Mouse (Mus musculus) spleen, adult 12 weeks (tissue): Measurements from ENCODE around the gene Tph2.

ENCODE experiments used
- DNase-seq: peaks from one replicate; pipeline ENCODE4 v3.0.0; 2022; ENCODE audit warnings: low spot score

Gene Tph2

GRCm38 (mm10) chr10:115137016-115137415 is 47.8 kb downstream of the Tph2 start:
- DNase-seq = no peak

GRCm38 (mm10) chr10:115127907-115128306 is 56.9 kb downstream of the Tph2 start:
- DNase-seq = no peak

- no peak for DNase-seq
These were observed 59.3 kb downstream of the Tph2 start for GRCm38 (mm10) chr10:115125550-115125949.

GRCm38 (mm10) chr10:115125027-115125426 is 59.8 kb downstream of the Tph2 start:
- no peak for DNase-seq

GRCm38 (mm10) chr10:115107666-115108540 is 76.9 kb downstream of the Tph2 start:
- no peak for DNase-seq

GRCm38 (mm10) chr10:115104175-115104574 is 80.6 kb downstream of the Tph2 start:
- DNase-seq = no peak

GRCm38 (mm10) chr10:115099890-115100580 is 84.8 kb downstream of the Tph2 start:
- DNase-seq = no peak

GRCm38 (mm10) chr10:115097163-115097562 is 87.7 kb downstream of the Tph2 start:
- no peak for DNase-seq

- no peak for DNase-seq
These were observed 88.6 kb downstream of the Tph2 start for GRCm38 (mm10) chr10:115096191-115096590.

GRCm38 (mm10) chr10:115078232-115078631 is 106.6 kb downstream of the Tph2 start:
- DNase-seq = no peak

- no peak for DNase-seq
These were observed 115.5 kb downstream of the Tph2 start for GRCm38 (mm10) chr10:115069123-115069911.

- no peak for DNase-seq
These were observed 120.9 kb downstream of the Tph2 start for GRCm38 (mm10) chr10:115063936-115064335.

GRCm38 (mm10) chr10:115061498-115061897 is 123.3 kb downstream of the Tph2 start:
- no peak for DNase-seq

- no peak for DNase-seq
These were observed 124.1 kb downstream of the Tph2 start for GRCm38 (mm10) chr10:115060759-115061158.

- DNase-seq = no peak
These were observed 133.2 kb downstream of the Tph2 start for GRCm38 (mm10) chr10:115051602-115052001.

GRCm38 (mm10) chr10:115050674-115051073 is 134.1 kb downstream of the Tph2 start:
- DNase-seq = no peak

- no peak for DNase-seq
These were observed 134.6 kb downstream of the Tph2 start for GRCm38 (mm10) chr10:115050178-115050577.

GRCm38 (mm10) chr10:115048565-115048964 is 136.3 kb downstream of the Tph2 start:
- no peak for DNase-seq

- no peak for DNase-seq
These were observed 149.1 kb downstream of the Tph2 start for GRCm38 (mm10) chr10:115035748-115036147.
